Mouse (Mus musculus) limb, embryonic 11.5 days (tissue): ENCODE results near the gene Dtx2. TPM values are rescaled to one million over a fixed set of nuclear protein-coding genes. Genes with fewer than 3 reads are reported as not detected.

Experiments
- ATAC-seq: fragments of 200-750 bp; cut with Nextera tagmentation; 2 replicates; pipeline ENCODE4 v1.8.0; 2017; ENCODE audit warnings: low read depth; ENCODE audit not compliant: insufficient number of reproducible peaks, low FRiP score, low TSS enrichment
- DNase-seq: peaks from one replicate; pipeline ENCODE4 v3.0.0-alpha.2; 2015; ENCODE audit warnings: low spot score
- H3K27ac ChIP-seq: fragments of 300-500 bp; sonication (generic); replicated peaks from 2 replicates; pipeline ENCODE4 v1.5.1; 2014; ENCODE audit warnings: low read depth, mild to moderate bottlenecking, low read length
- H3K27me3 ChIP-seq: fragments of 300-500 bp; sonication (generic); 2 replicates; pipeline ENCODE4 v1.6.1; 2014; ENCODE audit warnings: mild to moderate bottlenecking, low read length, mixed read lengths; ENCODE audit not compliant: control insufficient read depth, insufficient read depth
- H3K36me3 ChIP-seq: fragments of 300-500 bp; sonication (generic); 2 replicates; pipeline ENCODE4 v1.6.1; 2014; ENCODE audit warnings: mild to moderate bottlenecking, low read length, moderate library complexity, mixed read lengths; ENCODE audit not compliant: control insufficient read depth, insufficient read depth
- H3K4me1 ChIP-seq: fragments of 300-500 bp; sonication (generic); 2 replicates; pipeline ENCODE4 v1.6.1; 2014; ENCODE audit warnings: low read length, mixed read lengths; ENCODE audit not compliant: control insufficient read depth, insufficient read depth
- H3K4me2 ChIP-seq: fragments of 300-500 bp; sonication (generic); 2 replicates; pipeline ENCODE4 v1.6.1; 2014; ENCODE audit warnings: low read depth, mild to moderate bottlenecking, moderate library complexity; ENCODE audit not compliant: severe bottlenecking
- H3K4me3 ChIP-seq: fragments of 300-500 bp; sonication (generic); 2 replicates; pipeline ENCODE4 v1.5.1; 2014; ENCODE audit warnings: low read depth, low read length
- H3K9ac ChIP-seq: fragments of 300-500 bp; sonication (generic); 2 replicates; pipeline ENCODE4 v1.6.1; 2014; ENCODE audit warnings: mild to moderate bottlenecking, low read length
- H3K9me3 ChIP-seq: fragments of 300-500 bp; sonication (generic); 2 replicates; pipeline ENCODE4 v1.6.1; 2016; ENCODE audit warnings: low read length; ENCODE audit not compliant: control insufficient read depth
- WGBS: fragments of 180-500 bp; shearing (Covaris S2); extraction: QIAGEN DNeasy Blood & Tissue Kit; methylation state at CpG from one replicate; pipeline ENCODE4 v1.1.7; 2014; 5-methylcytosine and 5-hydroxymethylcytosine counted together
- polyA plus RNA-seq: library from polyadenylated mRNA; unstranded; fragments of >200 nt; fragmentation: Nextera tagmentation; extraction: Ambion mirVana; gene quantifications from 2 replicates; pipeline ENCODE4 v1.2.1, GENCODE M21; 2014

Gene Dtx2
- polyA plus RNA-seq, 1 experiment from 2014 or later, result 32.3 TPM

DNA sequence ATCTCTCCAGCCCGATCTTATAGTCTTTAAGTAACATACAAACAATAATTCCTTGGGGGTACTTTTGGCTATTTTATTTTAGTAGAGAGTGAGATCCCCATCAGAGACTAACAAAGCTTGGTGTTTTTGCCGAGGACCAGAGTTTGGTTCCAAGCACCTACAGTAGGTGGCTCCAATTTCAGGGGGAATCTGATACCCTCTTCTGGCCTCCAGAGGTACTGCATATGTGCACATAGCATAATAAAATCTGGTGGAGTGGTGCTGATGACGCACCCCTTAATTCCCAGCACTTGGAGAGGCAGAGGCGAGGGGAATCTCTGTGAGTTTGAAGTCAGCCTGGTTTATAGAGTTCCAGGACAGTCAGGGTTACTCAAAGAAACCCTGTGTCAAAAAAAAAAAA is 87.7 kb downstream of the Dtx2 start:
- 79% methylated on average over 4 of the region's 4 CpGs for WGBS
- Histone ChIP-seq H3K4me1 (peaks cover 10% of the 10 kb centered on the region), H3K9ac (no peak overlapping the region), H3K27ac (no peak overlapping the region), H3K9me3 (no peaks in the 10 kb centered on the region), H3K36me3 (no peaks in the 10 kb centered on the region), H3K27me3 (peaks cover 11% of the 10 kb centered on the region), H3K4me3 (no peak overlapping the region), H3K4me2 (no peak overlapping the region)
- DNase-seq (no peak), ATAC-seq (no peak)

Other genes starting within 250 kb of the Dtx2 start
- 0.40 TPM in 1 of 2 replicates, not detected in the other for gene Styxl1, start 216.4 kb upstream of the Dtx2 start, polyA plus RNA-seq
- 550 and 569 TPM in 2 replicates for gene Mdh2, start 216.3 kb upstream of the Dtx2 start, polyA plus RNA-seq
- not detected in 2 replicates for gene Srrm3, start 187.9 kb upstream of the Dtx2 start, polyA plus RNA-seq
- 30.7 and 35.4 TPM in 2 replicates for gene Hspb1, start 106.9 kb upstream of the Dtx2 start, polyA plus RNA-seq
- 98.2 and 105 TPM in 2 replicates for gene Ywhag, start 60.2 kb upstream of the Dtx2 start, polyA plus RNA-seq
- gene Ssc4d, start 20.3 kb upstream of the Dtx2 start, polyA plus RNA-seq, result 4.6 and 5.7 TPM in 2 replicates
- gene Zp3, start 14.7 kb upstream of the Dtx2 start, polyA plus RNA-seq, result not detected in 2 replicates
- gene Upk3b, start 43.7 kb downstream of the Dtx2 start, polyA plus RNA-seq, result 0.18 and 0.67 TPM in 2 replicates
- gene Upk3bl, start 59.7 kb downstream of the Dtx2 start, polyA plus RNA-seq, result 4.0 TPM in 2 replicates
- 3.3 and 4.4 TPM in 2 replicates for gene Rasa4, start 89.1 kb downstream of the Dtx2 start, polyA plus RNA-seq
- gene Polr2j, start 121.8 kb downstream of the Dtx2 start, polyA plus RNA-seq, result 274 and 281 TPM in 2 replicates
- 50.5 TPM in 2 replicates for gene Lrwd1, start 141.3 kb downstream of the Dtx2 start, polyA plus RNA-seq
- gene Alkbh4, start 141.3 kb downstream of the Dtx2 start, polyA plus RNA-seq, result 23.9 and 24.7 TPM in 2 replicates
- gene Orai2, start 175.9 kb downstream of the Dtx2 start, polyA plus RNA-seq, result 4.5 and 5.6 TPM in 2 replicates
- 79.9 and 85.0 TPM in 2 replicates for gene Prkrip1, start 204.2 kb downstream of the Dtx2 start, polyA plus RNA-seq